Mouse (Mus musculus) ES-E14 (cell line): ENCODE measurements around the gene Actn2. TPM values are rescaled to one million over a fixed set of nuclear protein-coding genes. Genes with fewer than 3 reads are reported as not detected.

ENCODE experiments used
- DNase-seq: peaks from one replicate; pipeline ENCODE4 v3.0.0-alpha.2; 2013; ENCODE audit warnings: low read depth, low spot score
- H3K27ac ChIP-seq: 2 replicates; pipeline ENCODE4 v1.5.1; 2012; ENCODE audit warnings: low read depth, mild to moderate bottlenecking, low read length, moderate library complexity, mixed read lengths; ENCODE audit not compliant: poor library complexity, insufficient read depth, severe bottlenecking
- H3K36me3 ChIP-seq: 2 replicates; pipeline ENCODE4 v1.6.1; 2012; ENCODE audit warnings: mild to moderate bottlenecking, low read length, moderate library complexity, mixed read lengths; ENCODE audit not compliant: control insufficient read depth, poor library complexity, insufficient read depth, severe bottlenecking
- H3K4me1 ChIP-seq, 2 experiments: fragments of 150-350 bp in 1 of 2; sonication (generic) in 1 of 2; 2 replicates each; pipeline ENCODE4 v1.6.1; 2012; ENCODE audit warnings: low read length in 2 of 2, mild to moderate bottlenecking in 1 of 2, mixed read lengths in 1 of 2; ENCODE audit not compliant: control insufficient read depth in 2 of 2, insufficient read depth in 2 of 2, poor library complexity in 1 of 2
- H3K4me3 ChIP-seq, 2 experiments: fragments of 150-350 bp in 1 of 2; sonication (generic) in 1 of 2; 2 replicates each; pipeline ENCODE4 v1.5.1; 2012; ENCODE audit warnings: low read length in 2 of 2, low read depth in 1 of 2, mild to moderate bottlenecking in 1 of 2, mixed read lengths in 1 of 2; ENCODE audit not compliant: insufficient read depth in 1 of 2, poor library complexity in 1 of 2, severe bottlenecking in 1 of 2
- H3K9ac ChIP-seq: 2 replicates; pipeline ENCODE4 v1.6.1; 2012; ENCODE audit warnings: low read depth, mild to moderate bottlenecking, low read length, mixed read lengths; ENCODE audit not compliant: poor library complexity, insufficient read depth, severe bottlenecking
- H3K9me3 ChIP-seq: fragments of 150-350 bp; sonication (generic); 2 replicates; pipeline ENCODE4 v1.6.1; 2012; ENCODE audit warnings: low read depth, mild to moderate bottlenecking, low read length; ENCODE audit not compliant: control insufficient read depth, insufficient read depth
- CHD2 ChIP-seq: IDR thresholded peaks from 2 replicates; pipeline ENCODE4 v1.6.1; 2014; ENCODE audit warnings: mild to moderate bottlenecking, low read depth, low read length, inconsistent platforms
- HCFC1 ChIP-seq: IDR thresholded peaks from 2 replicates; pipeline ENCODE4 v1.6.1; 2012; ENCODE audit warnings: low read length, inconsistent platforms, borderline replicate concordance; ENCODE audit not compliant: insufficient read depth
- MAFK ChIP-seq: IDR thresholded peaks from 2 replicates; pipeline ENCODE4 v1.6.1; 2014; ENCODE audit warnings: mild to moderate bottlenecking, low read depth, low read length, inconsistent platforms; ENCODE audit not compliant: insufficient read depth
- ZC3H11A ChIP-seq: IDR thresholded peaks from 2 replicates; pipeline ENCODE4 v1.6.1; 2012; ENCODE audit warnings: low read depth, mild to moderate bottlenecking, inconsistent platforms, low read length, borderline replicate concordance
- ZNF384 ChIP-seq: IDR thresholded peaks from 2 replicates; pipeline ENCODE4 v1.6.1; 2012; ENCODE audit warnings: low read depth, low read length, inconsistent platforms
- in situ Hi-C, 2 experiments: fragments of 600-800 bp; cut with MboI; formaldehyde crosslinking; loops; one replicate each; pipeline ENCODE4 v1.15.1; 2025; ENCODE audit warnings: low sequenced_read_pairs in 2 of 2, inconsistent platforms in 1 of 2; ENCODE audit not compliant: unreplicated experiment in 2 of 2
- total RNA-seq: library from RNA; depleted of rRNA; stranded (reverse); fragments of 300-350 nt; gene quantifications from 2 replicates; pipeline ENCODE4 v1.2.3, GENCODE M21; 2012

Gene Actn2
- total RNA-seq, 1 experiment = 6.9 TPM

DNA sequence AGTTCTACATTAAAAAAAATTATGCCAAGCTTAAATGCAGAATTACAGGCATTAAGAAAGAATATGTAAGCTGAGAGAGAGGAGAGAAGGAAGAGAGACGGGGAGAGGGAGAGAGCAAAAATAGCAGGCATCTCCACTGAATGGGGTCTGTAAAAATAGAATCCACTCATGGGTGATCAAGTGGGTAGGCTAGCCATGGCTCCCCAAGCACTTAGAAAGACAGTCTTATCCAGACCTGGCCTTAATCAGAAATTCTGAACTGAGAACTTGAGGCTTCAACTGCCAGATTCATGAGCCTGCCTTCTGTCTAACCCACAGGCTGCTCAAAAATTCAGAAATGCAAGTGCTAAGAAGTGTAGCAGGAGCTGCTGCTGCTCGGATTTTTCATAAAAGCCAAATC lies 20.4 kb downstream of the Actn2 start:
- H3K4me1 ChIP-seq = peaks cover 0 to 3% of the 10 kb centered on the region in 2 experiments; a peak in 1 of 4 replicates
- no peak overlapping the region for H3K27ac ChIP-seq

DNA sequence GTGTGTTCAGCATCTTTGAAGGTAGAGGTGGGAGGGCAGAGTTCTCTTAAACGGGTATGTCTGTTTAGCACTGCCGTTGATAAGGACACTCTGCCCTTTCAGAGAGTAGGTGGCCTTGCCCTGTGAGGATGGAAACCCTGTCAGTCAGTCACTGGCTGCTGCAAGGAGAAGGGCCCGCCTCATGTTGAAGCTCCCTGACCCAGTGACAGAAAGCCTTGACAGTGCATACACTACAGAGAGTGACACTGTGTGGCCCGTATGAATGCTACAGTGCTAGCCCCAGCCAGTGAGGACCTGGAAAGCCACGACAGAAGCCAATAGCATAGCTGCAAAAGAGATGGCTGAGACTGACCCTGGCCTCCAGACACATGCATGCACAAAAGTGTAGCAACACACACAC lies 22.5 kb downstream of the Actn2 start:
- H3K9me3 ChIP-seq = no peaks in the 10 kb centered on the region
- no peak overlapping the region for H3K9ac ChIP-seq
- no peaks in the 10 kb centered on the region for H3K36me3 ChIP-seq
- no peak overlapping the region for H3K4me3 ChIP-seq
- H3K4me1 ChIP-seq = peaks cover 0 to 2% of the 10 kb centered on the region in 2 experiments; a peak in 1 of 4 replicates
- TF ChIP-seq CHD2 (no peak), ZNF384 (no peak), MAFK (no peak), HCFC1 (no peak)
- DNase-seq = no peak
- H3K27ac ChIP-seq = no peak overlapping the region
- in situ Hi-C loops = no loop called here

More for the DNA sequence above, 20.4 kb downstream of the Actn2 start:
- no peak overlapping the region for H3K9ac ChIP-seq
- no peaks in the 10 kb centered on the region for H3K36me3 ChIP-seq
- in situ Hi-C loops = no loop called here
- H3K4me3 ChIP-seq = no peak overlapping the region
- no peak for DNase-seq
- no peaks in the 10 kb centered on the region for H3K9me3 ChIP-seq
- TF ChIP-seq ZNF384 (no peak), ZC3H11A (no peak), CHD2 (no peak), HCFC1 (no peak), MAFK (no peak)

DNA sequence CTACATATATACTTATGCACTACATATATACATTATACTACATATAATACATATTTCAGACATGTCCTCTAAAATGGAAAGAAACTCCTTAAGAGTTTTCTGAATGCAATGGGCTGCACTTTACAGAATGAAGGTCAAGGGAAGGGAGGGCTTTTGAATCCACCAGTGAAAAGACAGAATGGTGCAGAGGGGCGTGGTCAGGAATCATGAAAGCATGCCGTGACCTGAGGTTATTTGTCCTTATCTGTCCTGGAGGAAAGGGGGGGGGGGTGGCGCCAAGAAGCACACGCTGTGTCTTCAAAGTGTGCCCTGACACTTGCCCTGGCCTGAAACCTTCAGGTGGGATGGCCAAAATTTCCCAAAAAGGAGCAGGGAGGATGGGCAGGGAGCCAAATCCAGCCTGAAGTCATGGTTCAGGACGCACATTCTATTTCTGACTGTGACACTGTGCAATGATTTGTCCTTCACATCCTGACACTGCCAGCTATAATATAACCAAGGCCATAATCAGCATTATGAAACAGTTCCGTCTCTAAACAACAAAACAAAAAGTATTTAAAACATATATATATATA lies 23.3 kb downstream of the Actn2 start:
- Histone ChIP-seq H3K36me3 (no peaks in the 10 kb centered on the region), H3K4me3 (no peak overlapping the region), H3K27ac (no peak overlapping the region), H3K9ac (no peak overlapping the region), H3K4me1 (no peaks in the 10 kb centered on the region; a peak in 1 of 4 replicates), H3K9me3 (no peaks in the 10 kb centered on the region)
- DNase-seq = no peak
- in situ Hi-C loops = no loop called here
- TF ChIP-seq MAFK = no peak
- TF ChIP-seq ZNF384 = no peak
- TF ChIP-seq ZC3H11A = no peak
- TF ChIP-seq HCFC1 = no peak
- TF ChIP-seq CHD2 = no peak

DNA sequence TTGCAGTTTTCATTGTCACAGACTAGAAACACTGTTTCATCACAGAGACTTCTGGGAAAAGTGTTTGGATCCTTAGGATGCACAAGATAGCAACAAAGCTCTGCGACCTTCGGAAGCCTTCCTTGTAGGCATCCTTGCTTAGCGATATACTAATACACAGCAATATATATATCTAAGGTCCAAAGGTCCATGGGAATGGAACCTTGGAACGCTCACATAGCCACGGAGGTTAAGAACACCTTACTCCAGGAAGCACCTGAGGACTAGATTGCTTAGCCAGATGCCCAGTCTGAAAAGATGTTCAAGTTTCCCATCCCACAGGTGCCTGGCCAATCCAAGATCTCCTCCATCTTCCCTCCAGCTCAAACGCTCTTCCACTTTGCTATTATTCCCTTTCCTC lies 26.4 kb downstream of the Actn2 start:
- DNase-seq = no peak
- TF ChIP-seq MAFK = no peak
- no peak for TF ChIP-seq CHD2
- no peak for TF ChIP-seq ZNF384
- TF ChIP-seq ZC3H11A = no peak
- TF ChIP-seq HCFC1 = no peak
- in situ Hi-C loops = no loop called here
- Histone ChIP-seq H3K4me3 (no peak overlapping the region), H3K36me3 (no peaks in the 10 kb centered on the region), H3K9me3 (no peaks in the 10 kb centered on the region), H3K9ac (no peak overlapping the region), H3K4me1 (peaks cover 0 to 2% of the 10 kb centered on the region in 2 experiments; a peak in 1 of 4 replicates), H3K27ac (no peak overlapping the region)
